Mouse (Mus musculus) right cerebral cortex, postnatal 10 days (tissue): ENCODE measurements around the gene Fitm1.

Experiments used
- DNase-seq, 2 experiments: peaks; one replicate each; pipeline ENCODE4 v3.0.0; 2021; ENCODE audit warnings: low spot score in 2 of 2

Fitm1 gene

DNA sequence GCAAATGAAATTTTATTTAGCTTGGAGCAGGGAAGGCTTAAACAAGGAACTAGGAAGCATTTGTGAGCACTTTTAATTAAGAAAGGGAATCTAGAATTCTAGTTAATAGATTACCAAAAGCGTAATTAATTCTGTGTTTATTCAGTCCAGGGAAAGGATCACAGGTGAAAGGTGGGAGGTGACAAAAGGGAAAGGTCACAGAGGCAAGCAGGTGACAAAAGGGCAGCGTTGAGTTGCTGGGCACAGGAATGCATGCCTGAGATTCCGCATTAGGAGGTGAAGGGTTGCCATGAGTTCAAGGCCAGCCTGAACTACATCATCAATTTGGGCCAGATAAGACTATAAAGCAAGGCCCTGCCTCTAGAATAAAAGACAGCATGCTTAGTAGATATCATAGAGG is 7.9 kb upstream of the Fitm1 start:
- no peak for DNase-seq

DNA sequence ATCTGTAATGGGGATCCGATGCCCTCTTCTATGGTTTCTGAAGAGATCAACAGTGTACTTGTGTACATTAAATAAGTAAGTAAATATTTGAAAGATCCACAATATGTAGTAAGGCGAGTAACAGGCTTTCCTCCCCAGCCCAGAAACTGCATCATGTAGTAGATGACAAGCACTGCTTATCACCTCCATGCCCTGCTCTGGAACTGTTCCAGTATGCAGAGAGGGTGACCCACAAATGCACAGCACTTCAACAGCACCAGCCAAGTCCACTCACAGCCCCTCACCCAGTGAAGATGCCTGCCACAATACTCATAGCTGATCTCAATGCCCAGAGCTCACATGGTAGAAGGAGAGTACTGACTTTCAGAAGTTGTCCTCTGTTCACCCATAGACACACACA is 4.8 kb upstream of the Fitm1 start:
- no peak for DNase-seq

DNA sequence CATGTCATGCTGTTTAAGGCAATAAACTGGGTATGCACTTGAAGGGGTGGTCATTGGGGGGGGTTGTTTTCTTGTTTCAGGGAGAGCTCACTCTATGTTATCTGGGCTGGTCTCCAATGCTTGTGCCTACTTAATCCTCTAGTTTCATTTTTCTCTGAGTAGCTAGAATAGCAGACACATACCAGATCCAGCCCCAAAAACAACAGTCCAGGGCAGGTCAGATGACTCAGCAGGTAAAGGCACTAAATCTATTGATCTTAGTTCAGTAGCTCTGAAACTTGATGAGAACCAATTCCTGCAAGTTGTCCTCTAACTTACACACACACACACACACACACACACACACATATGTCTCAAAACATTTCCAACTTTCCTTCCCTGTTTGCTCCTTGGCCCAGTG is 3.7 kb upstream of the Fitm1 start:
- no peak for DNase-seq

DNA sequence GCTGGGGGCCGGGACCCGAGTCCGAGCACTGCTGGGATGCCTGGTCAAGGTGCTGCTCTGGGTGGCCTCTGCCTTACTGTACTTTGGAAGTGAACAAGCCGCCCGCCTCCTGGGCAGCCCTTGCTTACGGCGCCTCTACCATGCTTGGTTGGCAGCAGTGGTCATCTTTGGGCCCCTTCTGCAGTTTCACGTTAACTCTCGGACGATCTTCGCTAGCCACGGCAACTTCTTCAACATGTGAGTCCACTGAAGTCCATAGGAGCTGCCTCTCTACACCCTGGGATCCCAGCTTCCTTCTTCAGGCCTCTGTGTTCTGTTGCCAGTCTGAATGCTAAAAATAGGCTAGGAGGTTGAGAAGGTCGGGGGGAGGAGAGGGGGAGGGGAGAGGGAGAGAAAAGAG is 294 bp downstream of the Fitm1 start:
- no peak for DNase-seq

DNA sequence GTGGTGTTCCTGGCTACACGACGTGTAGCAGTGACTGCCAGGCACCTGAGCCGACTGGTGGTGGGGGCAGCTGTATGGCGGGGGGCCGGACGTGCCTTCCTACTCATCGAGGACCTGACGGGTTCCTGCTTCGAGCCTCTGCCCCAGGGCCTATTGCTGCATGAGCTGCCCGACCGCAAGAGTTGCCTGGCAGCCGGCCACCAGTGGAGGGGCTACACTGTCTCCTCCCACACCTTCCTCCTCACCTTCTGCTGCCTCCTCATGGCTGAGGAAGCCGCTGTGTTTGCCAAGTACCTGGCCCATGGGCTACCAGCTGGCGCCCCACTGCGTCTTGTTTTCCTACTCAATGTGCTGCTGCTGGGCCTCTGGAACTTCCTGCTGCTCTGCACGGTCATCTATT is 959 bp downstream of the Fitm1 start:
- no peak for DNase-seq

DNA sequence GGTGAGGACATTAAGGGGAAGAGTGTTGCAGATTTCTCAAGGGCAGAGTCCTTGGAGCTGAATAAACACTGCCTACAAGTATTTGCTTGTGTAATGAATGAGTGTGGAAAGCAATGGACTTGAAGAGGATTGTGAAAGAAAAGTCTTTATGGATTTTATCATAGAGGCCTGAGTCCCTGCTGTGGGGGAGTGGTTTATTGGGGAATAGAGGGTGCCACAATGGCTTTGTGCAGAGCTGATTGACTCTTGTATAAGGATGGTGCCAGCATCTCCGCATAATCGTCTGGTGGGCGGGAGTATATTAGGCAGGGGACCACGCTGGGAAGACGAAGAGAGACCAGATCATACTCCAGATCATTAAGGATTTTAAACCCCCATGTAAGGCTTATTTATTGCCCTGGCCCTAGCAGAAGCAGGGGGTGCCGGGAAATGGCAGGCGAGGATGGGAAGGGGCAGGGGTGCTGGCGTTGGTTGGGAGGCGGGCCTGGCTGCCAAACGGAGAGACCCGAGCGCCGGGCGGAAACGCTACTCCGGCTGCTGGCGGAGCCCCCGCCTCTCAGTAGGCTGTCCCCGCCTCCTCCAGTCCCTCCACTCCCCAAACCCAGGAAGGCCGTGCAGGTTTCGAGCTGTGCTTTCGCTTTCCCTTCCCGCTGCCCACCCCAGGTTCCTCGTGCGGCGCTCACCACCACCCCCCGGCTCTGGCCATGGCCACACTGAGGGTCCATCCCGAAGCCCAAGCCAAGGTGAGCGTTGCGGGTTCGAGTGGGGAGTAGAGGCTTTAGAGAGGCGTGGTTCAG is 2.7 kb downstream of the Fitm1 start, which contains the start of gene Psme1:
Gene Psme1, plus strand, starts transcription at position 253 of the 797 bp plus-strand sequence.
- peak; percentile 90 to 91 for DNase-seq

DNA sequence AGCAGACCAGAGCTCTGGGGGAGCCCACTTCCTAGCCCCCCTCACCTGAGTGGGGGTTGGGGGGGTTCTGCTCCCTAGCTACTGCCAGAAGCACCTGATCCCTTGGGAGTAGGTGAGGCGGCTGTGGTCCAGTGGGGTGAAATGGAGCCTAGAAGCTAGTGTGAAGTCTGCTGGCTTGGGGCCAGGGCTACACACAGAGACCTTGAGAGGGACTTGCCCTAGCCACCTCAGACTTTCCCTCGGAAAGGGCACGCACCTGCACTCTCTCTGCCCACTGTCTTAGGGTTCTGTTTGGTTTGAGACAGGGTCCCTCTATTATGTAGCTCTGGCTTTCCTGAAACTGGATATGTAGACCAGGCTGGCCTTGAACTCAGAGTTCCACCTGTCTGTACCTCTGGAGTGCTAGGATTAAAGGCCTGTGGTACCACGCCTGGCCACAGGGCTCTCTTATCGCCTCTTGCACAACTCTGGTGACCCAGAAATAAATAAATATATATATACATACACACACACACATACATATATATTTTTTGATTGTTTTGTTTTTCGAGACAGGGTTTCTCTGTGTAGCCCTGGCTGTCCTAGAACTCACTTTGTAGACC is 3.4 kb downstream of the Fitm1 start:
- DNase-seq, result peak; percentile 61 to 70

DNA sequence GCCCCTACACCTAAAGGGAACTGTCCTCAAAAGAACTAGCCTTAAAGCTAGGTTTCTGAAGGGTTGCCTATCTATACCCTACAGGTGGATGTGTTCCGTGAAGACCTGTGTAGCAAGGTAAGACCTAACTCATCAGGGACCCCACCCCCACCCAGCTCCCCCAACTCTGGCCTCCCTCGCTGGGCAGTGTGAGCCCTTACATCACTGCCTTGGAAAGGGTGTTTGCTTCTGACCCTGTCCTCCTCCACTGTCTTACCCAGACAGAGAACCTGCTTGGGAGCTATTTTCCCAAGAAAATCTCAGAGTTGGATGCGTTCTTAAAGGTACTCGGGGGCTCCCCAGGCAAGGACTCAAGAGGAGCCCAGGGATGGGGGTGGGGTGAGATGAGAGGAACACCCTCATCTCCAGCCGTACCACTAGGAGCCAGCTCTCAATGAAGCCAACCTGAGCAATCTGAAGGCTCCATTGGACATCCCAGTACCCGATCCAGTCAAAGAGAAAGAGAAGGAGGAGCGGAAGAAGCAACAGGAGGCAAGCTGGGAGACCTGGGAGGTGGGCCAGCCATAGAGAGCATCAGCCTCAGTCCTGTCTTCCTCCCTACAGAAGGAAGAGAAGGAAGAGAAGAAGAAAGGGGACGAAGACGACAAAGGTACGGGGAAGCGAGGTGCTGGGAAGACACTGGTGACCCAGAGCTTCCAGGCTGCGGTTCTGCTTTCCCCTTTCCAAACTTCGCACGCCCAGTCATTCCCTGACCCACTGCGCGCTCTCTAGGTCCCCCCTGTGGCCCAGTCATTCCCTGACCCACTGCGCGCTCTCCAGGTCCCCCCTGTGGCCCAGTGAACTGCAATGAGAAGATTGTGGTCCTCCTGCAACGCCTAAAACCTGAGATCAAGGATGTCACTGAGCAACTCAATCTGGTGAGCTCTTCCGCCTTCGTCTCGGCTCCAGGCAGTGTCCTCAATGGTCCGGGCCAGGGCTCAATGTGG is 4.4 kb downstream of the Fitm1 start:
- DNase-seq, result no peak

DNA sequence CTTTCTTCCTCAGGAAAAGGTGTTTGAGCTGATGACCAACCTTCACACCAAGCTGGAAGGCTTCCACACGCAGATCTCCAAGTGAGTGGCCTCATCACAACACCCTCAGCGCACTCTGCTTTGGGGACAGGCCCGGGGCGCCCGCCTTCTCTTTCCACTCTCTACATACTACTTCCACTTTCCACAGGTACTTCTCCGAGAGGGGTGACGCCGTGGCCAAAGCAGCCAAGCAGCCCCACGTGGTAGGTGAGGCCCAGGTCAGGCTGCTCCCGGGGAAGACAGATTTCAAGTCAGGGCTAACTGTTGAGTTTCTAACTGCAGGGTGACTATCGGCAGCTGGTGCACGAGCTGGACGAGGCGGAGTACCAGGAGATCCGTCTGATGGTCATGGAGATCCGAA is 5.3 kb downstream of the Fitm1 start:
- DNase-seq, result peak in 1 of 2 experiments; percentile 33

DNA sequence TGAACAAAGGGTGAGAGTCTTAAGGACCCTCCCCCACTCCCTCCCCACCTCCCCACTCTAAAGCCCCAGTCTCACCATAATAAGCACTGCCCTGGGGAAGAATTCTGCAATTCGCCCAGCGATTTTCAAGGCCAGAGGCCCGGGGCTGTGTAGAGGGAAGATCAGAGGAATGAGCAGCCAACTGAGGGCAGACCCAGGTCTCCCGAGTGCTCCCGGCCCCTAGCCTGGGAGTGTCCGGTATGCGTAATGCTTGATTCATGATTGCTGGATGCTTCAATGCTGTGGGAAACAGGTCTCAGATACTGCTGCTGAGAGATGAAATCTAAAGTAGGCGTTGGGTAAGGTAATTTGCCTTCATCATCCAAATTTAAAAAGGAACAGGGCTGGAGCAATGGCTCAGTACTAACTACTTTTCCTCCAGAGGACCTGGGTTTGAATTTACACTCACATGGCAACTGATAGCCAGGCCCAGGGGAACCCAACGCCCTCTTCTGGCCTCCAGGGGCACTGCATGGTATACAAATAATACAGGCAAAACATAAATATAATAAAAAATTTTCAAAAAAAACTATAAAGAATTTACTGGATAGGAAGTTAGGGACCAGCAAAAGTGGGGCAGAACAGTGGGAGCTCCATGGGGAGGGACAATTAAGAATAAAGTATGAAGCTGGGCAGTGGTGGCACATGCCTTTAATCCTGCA is 6.7 kb downstream of the Fitm1 start:
- DNase-seq, result no peak

DNA sequence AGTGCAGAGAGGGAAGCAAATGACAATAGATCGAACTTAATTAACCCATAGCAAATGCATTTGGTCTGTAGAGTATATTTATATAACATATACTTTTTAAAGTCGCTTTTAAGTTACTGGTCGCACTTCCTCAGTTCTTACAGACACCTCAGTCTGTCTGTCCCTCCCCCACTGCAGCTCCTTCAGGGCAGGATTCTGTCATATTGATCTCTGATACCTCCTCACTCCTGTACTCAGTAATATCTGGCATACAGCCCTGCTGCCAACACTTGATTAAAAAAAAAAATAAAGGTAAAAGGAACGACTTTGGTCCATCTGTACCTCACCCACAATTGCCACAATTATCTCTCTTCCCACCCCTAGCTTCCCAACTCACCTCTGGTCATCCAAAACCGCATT is 8.9 kb downstream of the Fitm1 start:
- no peak for DNase-seq

DNA sequence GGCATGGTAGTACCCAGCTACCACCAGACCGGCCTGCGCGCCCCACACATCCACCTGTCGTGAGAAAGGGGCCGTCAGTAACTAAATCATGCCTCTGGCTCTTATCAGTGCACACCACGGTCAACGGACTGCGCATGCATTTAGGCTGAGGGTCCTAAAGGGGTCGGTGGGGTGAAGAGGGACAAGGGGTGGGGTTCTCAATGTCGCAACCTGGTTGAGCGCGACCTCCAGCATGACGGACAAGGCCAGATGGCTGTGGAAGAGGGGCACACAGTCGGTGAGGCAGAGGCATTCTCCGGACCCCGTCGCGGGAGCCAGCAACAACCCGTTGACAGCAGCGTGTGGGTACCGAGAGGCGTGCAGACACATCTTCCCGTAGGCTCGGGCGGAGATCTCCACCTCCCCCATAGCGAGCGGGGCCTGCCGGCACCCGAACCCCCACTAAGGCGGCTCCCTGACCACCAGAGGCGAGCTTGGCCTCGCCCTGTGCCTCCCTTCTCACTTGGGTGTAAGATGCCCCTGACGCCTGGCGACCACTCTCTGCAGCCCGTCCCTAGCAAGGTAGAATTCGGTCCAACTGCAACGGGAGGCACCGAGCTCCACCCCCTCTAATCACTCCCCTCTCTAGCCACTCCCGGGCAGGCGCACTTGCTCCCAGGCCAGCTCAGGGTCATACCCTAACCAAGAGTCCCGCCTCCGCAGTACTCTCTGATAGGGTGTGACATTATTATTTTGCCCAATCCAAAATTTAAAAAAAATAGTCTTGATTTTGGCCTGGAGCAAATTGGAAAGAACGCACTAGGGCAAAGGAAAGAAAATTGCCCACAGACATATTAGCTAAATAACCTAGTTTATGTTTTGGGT is 9.5 kb downstream of the Fitm1 start, which contains the start of gene Emc9:
Gene Emc9, minus strand, starts transcription at position 601 of the 864 bp plus-strand sequence.
- DNase-seq, result peak; percentile 77 to 78

DNA sequence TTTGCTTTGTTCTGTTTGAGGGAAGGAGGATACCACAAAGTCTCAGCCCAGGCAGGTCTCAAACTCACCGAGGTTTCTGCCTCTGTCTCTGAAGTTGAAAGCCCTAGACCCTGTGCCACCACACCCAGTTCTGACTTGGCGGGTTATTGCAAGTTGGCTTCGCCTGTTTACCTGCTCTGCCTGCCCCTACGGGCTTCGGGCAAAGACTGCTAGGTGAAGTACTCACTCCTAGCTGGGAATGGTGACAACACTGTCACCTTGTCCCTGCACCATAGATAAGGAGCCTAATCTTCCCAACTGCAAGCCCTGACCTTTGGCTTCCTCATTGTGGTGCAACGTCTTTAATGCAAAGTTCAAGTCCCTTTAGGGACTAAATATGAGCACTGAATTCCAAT is 10.1 kb downstream of the Fitm1 start:
- no peak for DNase-seq

DNA sequence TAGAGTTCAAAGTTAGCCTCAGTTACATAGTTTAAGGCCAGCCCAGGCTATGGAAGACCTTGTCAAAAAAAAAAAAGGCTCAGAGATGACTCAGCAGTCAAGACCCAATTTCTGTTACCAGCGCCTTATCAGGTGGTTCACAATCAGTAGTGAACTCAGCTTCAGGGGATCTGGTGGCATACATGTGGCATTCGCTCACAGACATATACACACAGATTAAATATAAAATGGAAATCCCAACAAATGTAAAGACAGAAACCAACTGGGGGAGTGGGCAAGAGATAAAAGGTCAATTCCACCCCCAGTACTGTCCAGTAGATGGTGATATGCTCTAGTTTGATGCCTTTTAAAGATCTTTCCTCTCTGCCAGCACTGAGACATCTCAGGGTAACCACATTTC is 10.7 kb downstream of the Fitm1 start:
- no peak for DNase-seq

DNA sequence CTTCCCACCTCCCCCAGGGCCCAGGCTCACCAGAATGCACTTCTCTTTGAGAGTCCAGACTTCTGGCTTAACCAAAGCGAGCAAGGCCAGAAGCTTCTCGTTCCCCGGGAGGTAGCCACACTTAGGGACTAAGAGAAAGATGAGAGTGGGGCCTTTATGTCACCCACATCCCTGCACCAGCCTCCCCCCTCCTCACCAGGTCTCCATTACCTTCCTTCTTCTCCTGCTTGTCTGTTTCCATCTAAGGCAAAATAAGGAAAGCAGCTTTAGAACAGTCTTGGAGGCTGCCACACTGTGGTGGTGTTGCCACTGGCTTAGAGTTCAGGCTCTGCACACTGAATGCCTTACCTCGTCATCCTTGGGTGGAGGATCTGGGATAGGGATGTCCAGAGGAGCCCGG is 13.9 kb downstream of the Fitm1 start:
- no peak for DNase-seq

DNA sequence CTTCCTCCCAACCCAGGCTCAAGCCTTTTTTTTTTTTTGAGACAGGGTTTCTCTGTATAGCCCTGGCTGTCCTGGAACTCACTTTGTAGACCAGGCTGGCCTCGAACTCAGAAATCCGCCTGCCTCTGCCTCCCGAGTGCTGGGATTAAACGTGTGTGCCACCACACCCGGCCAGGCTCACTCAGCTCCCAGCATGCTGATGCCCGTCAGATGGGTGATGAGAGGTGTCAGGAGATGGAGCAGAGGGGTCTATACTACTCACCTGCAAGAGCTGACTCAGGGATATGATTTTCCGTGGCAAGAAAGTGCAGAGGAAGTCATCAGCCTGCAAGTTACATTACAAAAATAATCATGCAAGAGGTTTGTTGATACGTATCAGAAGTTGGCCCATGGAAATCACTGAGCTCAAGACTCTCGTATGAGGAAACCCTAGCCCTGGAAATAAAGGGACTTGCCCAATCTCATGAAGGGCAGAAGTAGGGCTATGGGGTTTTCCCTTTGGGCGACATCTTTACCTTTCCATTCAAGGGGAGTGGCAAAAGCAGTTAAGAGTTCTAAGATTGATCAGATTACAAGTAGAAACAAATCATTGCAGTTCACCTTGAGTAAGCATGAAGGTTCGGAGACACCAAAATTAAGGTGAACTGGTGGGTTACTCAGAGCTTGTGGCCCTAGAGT is 14.5 kb downstream of the Fitm1 start:
- DNase-seq, result no peak

DNA sequence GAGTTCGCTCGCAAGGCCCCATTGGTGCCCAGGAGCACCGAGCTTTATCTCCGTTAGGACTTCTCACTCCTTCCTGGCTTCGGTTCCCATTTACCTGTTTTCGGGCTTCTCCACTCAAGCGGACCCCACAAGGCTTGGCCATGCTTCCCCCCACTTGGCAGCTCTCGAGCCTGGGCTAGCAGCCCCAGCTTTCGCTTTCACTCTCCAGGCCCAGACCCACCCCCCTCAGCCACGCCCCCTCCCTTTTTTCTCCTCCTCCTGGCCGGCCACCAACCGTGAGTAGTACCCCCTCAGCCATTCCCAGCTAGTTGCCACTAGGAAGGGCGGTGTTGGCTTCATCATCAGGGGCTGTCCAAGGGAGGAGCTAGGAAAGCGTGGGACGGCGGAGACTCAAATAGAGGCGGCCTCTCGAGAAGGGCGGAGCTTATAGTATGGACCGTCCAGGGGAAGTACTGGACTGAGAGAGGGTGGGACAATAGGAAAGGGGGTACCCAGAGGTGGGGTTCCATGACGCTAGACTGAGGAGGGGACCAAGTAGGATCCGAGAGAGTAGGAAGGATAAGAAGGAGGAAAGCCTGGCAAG is 15.4 kb downstream of the Fitm1 start, which contains the start of gene Psme2:
Gene Psme2, minus strand, starts transcription at position 366 of the 583 bp plus-strand sequence.
- peak; percentile 96 to 98 for DNase-seq

DNA sequence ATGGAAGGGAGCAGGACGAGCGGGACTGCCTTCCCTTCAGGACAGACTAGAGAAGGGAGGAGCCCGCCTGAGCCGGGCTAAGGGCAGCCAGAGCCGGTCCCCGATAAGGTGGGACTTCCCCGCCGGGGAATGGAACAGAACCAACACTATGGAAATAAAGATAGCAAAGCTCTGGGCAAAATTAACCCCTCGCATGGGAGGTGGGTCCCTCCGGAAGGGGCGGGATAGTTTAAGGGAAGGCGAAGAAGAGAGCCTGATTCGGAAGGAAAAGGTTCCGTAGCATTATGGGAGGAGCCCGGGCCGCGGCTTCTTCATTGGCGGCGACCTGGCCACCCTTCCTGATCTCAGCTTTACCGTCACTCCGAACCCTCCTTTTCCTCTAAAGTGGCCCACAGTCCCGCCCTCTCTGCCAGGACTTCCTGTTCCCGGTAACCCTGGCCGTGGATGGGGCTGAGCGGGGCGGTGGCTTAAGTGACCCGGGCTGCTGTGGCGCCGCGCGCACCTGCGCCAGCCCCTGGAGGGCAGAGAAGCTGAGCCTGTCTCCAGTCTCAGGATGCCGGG is 16.0 kb downstream of the Fitm1 start, which contains the start of gene Rnf31:
Gene Rnf31, plus strand, starts transcription at position 378 of the 561 bp plus-strand sequence.
- peak; percentile 95 to 97 for DNase-seq

DNA sequence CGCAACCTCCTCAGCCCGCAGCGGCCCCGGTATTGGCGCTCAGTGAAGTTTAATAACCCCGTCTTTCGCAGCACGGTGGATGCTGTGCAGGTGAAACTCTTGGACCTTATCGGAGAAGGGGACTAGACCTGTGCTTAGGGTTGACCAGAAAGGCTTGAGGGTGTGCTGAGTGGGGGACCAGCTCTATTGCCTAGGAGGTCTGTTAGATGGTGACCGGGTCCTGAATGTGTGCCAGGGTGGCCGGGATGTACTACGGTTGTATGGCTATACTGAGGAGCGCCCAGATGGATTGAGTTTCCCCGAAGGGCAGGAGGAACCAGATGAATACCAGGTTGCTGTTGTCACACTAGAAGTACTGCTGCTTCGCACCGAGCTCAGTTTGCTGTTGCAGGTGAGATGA is 16.8 kb downstream of the Fitm1 start:
- DNase-seq, result no peak
